Mouse (Mus musculus) C2C12 (cell line): ENCODE measurements around the gene Gm4952.

Source experiments
- CTCF ChIP-seq: IDR thresholded peaks from one replicate; pipeline ENCODE4 v1.5.1; 2011; ENCODE audit not compliant: control insufficient read depth, insufficient read depth, insufficient read length
- FOSL1 ChIP-seq: IDR thresholded peaks from one replicate; pipeline ENCODE4 v1.8.0; 2011; ENCODE audit warnings: mild to moderate bottlenecking, low read length; ENCODE audit not compliant: poor library complexity, insufficient read depth, severe bottlenecking
- USF1 ChIP-seq: IDR thresholded peaks from one replicate; pipeline ENCODE4 v1.6.1; 2011; ENCODE audit warnings: low read depth, mild to moderate bottlenecking, control low read depth, moderate library complexity

DNA sequence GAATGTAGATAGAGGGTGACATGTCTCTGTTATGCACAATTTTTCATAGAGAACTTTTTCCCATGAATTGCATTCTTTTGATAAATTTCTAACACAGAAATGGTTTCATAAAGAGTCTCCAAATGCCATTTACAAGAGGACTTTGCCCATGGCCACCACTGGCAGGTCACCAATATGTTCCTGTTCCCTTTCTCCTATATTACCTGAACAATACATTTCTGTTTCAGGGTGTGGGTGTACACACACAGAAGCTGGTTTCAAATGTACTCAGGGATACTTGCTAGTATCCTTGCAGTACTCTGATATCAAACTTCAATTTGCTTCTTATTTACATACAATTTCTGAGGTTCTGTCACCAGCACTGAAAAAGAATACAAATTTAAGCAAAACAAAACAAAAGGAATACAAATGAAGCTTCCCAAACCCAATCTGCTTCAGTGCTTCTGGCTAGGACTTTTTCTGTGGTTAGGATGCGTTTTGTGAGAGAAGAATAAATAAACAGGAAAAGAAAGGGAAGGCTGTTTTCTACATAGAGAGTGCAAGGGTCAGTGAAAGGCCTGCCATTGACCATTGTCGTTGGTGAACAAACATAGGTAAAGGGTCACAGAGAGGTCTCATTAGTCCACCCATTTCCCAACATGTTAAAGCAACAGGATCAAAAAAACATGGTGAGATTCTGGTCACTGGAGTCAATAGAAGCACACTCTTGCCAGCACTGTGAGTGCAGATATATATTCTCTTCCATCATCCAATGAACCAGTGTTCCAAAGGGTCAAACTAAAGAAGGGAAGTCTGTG is 1.1 kb downstream of the Gm4952 start:
- TF ChIP-seq CTCF (no peak), FOSL1 (no peak), USF1 (no peak)
